19 mouse cellular contexts compared by ENCODE assay signal in genomic region chr9:102350076-102350475, GRCm38 (mm10). TPM values are rescaled to one million over a fixed set of nuclear protein-coding genes. Genes with fewer than 3 reads are reported as not detected.
DNase-seq lines count a peak whose midpoint lies in the region; ATAC-seq lines count a peak whose summit lies in the region.
"Had no signal": no experiment of that assay in that cellular context is flagged by ENCODE, and none has a peak within 500 bp of the region (broad histone marks: within the 10 kb centered on the region; RNA-seq: fewer than 3 reads in every experiment).

No protein-coding gene starts in this region.

- no peaks in the 10 kb centered on the region for H3K36me3 ChIP-seq in midbrain, embryonic 14.5 days (ENCODE audit: control insufficient read depth, insufficient read depth, low read length)
- no peaks in the 10 kb centered on the region for H3K36me3 ChIP-seq in kidney, embryonic 15.5 days
- H3K36me3 ChIP-seq: hindbrain, embryonic 10.5 days; liver, embryonic 13.5 days had no signal

- DNase-seq in heart, adult 11 months = peak; percentile 53
- DNase-seq in heart, adult 9 months (ENCODE audit: low spot score in 2 of 2) = no peak
- DNase-seq in right cerebral cortex, postnatal 10 days (ENCODE audit: low spot score in 2 of 2) = peak; percentile 17 to 20
- no peak for DNase-seq in right cerebral cortex, postnatal 36 days (ENCODE audit: low spot score in 2 of 2)
- DNase-seq in midbrain, embryonic 14.5 days = no peak
- no peak for DNase-seq in frontal cortex, postnatal 36 days (ENCODE audit: low spot score in 2 of 2)
- DNase-seq: adrenal gland, adult 2 months; cerebellum, adult 11-12 months; gastrocnemius, adult 2 months; kidney, adult 2 months; kidney, postnatal 10 days; liver, embryonic 13.5 days; lung, embryonic 14.5 days; right cerebral cortex, postnatal 25 days; thymus, adult 18-20 months; thymus, postnatal 4 days had no signal

- 89% methylated on average over 6 of the region's 6 CpGs for WGBS in midbrain, embryonic 14.5 days
- WGBS in kidney, embryonic 15.5 days = 85% methylated on average over 6 of the region's 6 CpGs

- H3K4me1 ChIP-seq in midbrain, embryonic 14.5 days (ENCODE audit: control insufficient read depth, insufficient read depth, low read length) = peaks cover 53% of the 10 kb centered on the region
- peaks cover 28% of the 10 kb centered on the region for H3K4me1 ChIP-seq in kidney, embryonic 15.5 days

- no peaks in the 10 kb centered on the region for H3K27me3 ChIP-seq in midbrain, embryonic 14.5 days (ENCODE audit: control insufficient read depth, insufficient read depth, low read length)
- H3K27me3 ChIP-seq in kidney, embryonic 15.5 days = peaks cover 83% of the 10 kb centered on the region

- no peaks in the 10 kb centered on the region for H3K9me3 ChIP-seq in midbrain, embryonic 14.5 days (ENCODE audit: control insufficient read depth, low read length)
- no peaks in the 10 kb centered on the region for H3K9me3 ChIP-seq in kidney, embryonic 15.5 days (replicated peaks)
- H3K9me3 ChIP-seq: hindbrain, embryonic 10.5 days; liver, embryonic 13.5 days had no signal

- no peak for ATAC-seq in midbrain, embryonic 14.5 days (ENCODE audit: low FRiP score, low TSS enrichment)
- ATAC-seq in kidney, embryonic 15.5 days (replicated peaks; ENCODE audit: low FRiP score) = no peak

- no peak overlapping the region for H3K27ac ChIP-seq in midbrain, embryonic 14.5 days (replicated peaks; ENCODE audit: low read depth, low read length)
- no peak overlapping the region for H3K27ac ChIP-seq in kidney, embryonic 15.5 days
- H3K27ac ChIP-seq: gastrocnemius, adult 2 months; hindbrain, embryonic 10.5 days; liver, embryonic 13.5 days had no signal

- no peak overlapping the region for H3K4me3 ChIP-seq in midbrain, embryonic 14.5 days (replicated peaks; ENCODE audit: low read depth, low read length)
- H3K4me3 ChIP-seq in kidney, embryonic 15.5 days (replicated peaks) = no peak overlapping the region
- H3K4me3 ChIP-seq: gastrocnemius, adult 2 months; hindbrain, embryonic 10.5 days; liver, embryonic 13.5 days had no signal

- no peak overlapping the region for H3K9ac ChIP-seq in midbrain, embryonic 14.5 days (replicated peaks; ENCODE audit: low read length)
- H3K9ac ChIP-seq in kidney, embryonic 15.5 days = no peak overlapping the region
- H3K9ac ChIP-seq: liver, embryonic 13.5 days; lung, embryonic 14.5 days had no signal

- peak overlapping the region; percentile 19 for H3K4me2 ChIP-seq in midbrain, embryonic 14.5 days (ENCODE audit: low read length)
- no peak overlapping the region for H3K4me2 ChIP-seq in kidney, embryonic 15.5 days
- H3K4me2 ChIP-seq: heart, embryonic 11.5 days; liver, embryonic 13.5 days; lung, embryonic 14.5 days had no signal

RNA-seq across cellular contexts. Expression of gene Ephb1, which starts 4.4 kb away (rescaled TPM):
- 93.9 and 96.1 TPM in 2 replicates for polyA plus RNA-seq in midbrain, embryonic 14.5 days (2014; fragmentation: Nextera tagmentation; extraction: Ambion mirVana)
- 4.1 and 4.8 TPM in 2 replicates for polyA plus RNA-seq in kidney, embryonic 15.5 days (2015; fragmentation: Nextera tagmentation; extraction: Ambion mirVana)

Comparison
In these comparisons a context has a peak if more than half of its experiments do, and no peak if none do; other contexts are left out.
1. DNase-seq: peak in heart, adult 11 months (single experiment) and right cerebral cortex, postnatal 10 days (2 of 2); none in heart, adult 9 months (0 of 2), right cerebral cortex, postnatal 36 days (0 of 2), midbrain, embryonic 14.5 days (single experiment) and frontal cortex, postnatal 36 days (0 of 2).
2. RNA of gene Ephb1, which starts 4.4 kb away (polyA plus RNA-seq): 93.9 to 96.1 TPM in midbrain, embryonic 14.5 days; 4.1 to 4.8 TPM in kidney, embryonic 15.5 days; every median in the first group is over 10 times any median in the second.